Mouse (Mus musculus): ENCODE data around the gene Rev3l.
A peak's percentile ranks its signal among the peaks of the same experiment; 100 is the strongest.
"Not testable (repeated sequence)": the region's sequence is repeated elsewhere in the genome, so short reads cannot be mapped to it uniquely, and the experiment has no call there.

Gene Rev3l

GRCm38 (mm10) chr10:39793295-39793694 is 61.4 kb downstream of the Rev3l start:
- no peak for DNase-seq

DNA sequence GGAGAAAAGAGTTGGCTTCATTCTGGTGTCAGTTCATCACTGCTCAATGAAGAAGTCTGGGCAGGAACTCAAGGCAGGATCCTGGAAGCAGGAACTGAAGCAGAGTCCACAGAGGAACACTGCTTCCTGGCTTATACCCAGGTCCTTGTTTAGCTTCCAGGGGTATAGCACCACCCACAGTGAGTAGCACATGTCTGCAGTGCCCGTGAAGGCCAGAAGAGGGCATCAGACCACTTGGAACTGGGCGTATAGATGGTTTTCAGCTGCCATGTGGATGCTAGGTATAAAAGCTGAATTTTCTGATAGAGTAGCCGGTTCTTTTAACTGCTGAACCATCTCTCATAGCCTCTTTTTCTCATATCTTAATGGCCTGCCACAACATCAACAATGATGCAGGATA is 79.6 kb downstream of the Rev3l start:
- DNase-seq, result peak; percentile 7 to 57

DNA sequence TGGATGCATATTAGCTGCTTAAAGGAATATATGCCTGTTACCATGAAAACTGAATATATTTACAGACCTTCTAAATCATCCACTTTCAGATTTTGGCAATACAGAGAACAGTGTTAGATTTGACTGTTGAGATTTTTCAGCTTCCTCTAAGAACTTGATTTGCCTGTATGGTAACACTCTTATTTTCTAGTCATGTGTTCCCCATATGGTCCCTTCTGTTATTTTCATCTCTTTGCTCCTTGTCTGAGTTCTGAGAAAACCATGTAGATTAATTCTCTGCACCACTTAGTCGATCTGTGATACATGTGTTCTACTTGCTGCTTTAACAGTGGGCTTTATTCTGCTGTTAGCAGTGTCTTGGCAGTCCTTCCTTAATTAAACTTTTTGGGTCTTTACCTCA is 110.7 kb downstream of the Rev3l start:
- no peak for DNase-seq

- DNase-seq, result no peak
Measured at GRCm38 (mm10) chr10:39865509-39865908, 133.6 kb downstream of the Rev3l start.

- no peak for DNase-seq
Measured at GRCm38 (mm10) chr10:39888621-39889020, 156.7 kb downstream of the Rev3l start.

GRCm38 (mm10) chr10:39893702-39894697 is 162.1 kb downstream of the Rev3l start:
- no peak for DNase-seq

DNA sequence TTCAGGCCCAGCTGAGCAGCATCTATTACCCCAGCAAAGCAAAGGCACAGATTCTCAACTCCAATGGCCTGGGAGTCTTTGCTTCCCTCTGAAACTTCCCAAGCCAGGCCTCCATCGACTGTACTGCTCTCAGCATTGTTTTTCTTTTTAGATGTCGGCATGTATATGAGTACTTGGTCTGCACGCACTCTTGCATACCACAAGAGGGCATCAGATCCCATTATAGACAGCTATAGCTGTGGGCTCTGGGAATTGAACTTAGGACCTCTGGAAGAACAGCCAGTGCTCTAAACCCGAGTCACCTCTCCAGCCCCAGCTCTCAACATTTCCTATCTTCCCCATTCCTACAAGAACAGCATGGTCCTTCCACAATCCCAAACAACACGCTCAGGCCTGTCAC is 164.6 kb downstream of the Rev3l start:
- no peak for DNase-seq

DNA sequence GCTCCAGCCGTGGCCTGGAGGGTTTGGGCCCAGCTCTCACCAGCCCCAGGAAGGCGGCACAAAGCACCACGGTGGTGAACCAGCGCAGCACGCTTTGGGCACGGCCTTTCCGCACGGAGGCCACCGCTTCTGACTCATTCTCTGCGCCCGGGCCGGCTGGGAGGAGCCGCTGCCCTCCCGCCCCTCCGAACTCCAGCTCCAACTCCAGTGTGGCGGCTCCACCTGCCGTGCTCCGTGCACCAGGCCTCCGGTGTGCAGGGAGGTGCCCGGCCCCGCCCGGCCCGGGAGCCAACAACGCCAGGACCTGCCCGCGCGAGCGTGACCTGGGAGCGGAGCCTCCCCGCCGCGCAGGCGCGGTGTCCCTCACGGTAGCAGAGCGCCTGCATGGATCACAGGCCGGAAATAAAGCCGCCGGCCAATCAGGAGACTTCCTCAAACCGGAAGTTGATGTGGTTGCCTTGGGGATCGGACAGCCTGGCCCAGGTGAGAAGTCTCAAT is 167.0 kb downstream of the Rev3l start, which contains the start of gene Mfsd4b4:
TSS of gene Mfsd4b4 (minus strand) at position 365 of the 498 bp plus-strand sequence.
- peak; percentile 91 to 93 for DNase-seq

- no peak for DNase-seq
Measured at GRCm38 (mm10) chr10:39904191-39904590, 172.3 kb downstream of the Rev3l start.

DNA sequence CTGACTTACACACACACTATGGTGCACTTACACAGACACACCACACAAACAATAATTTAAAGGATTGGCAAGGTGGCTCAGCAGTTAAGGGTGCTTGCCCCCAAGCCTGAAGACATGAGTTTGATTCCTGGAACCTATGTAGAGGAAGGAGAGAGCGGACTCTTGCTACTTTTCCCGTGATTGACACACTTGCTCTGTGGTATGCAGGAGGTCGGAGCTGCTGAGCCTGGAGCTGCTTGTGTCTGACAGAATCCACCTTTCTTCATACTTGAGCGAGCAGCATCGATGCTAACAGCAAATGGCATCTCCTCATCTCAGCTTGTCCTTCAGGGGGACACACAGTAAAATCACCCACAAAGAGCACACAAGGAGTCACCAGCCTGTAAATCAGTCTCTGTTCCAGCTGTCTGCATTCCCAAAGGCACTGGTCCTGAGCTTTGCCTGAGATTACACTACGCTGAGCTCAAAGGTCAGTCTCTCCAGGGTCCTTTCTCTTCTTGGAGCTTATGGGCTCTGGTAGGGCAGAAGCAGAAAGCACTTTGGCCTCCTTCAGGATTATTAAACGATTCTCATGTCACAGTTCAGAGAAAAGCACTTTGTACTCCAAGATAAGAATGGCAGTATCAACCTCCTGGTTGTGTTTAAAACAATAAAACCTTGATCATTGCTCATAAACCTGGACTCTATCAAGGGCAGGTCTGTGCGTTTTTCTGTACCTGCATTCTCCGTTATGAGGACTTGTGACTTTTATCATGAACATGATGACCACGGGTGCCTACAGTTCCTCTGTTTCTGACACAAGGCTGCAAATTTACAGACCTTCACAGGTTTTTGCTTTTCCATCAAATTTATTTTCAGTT is 175.1 kb downstream of the Rev3l start:
- peak; percentile 75 to 76 for DNase-seq

- DNase-seq, result no peak
Measured at GRCm38 (mm10) chr10:39908768-39909441, 177.0 kb downstream of the Rev3l start.

- no peak for DNase-seq
Measured at GRCm38 (mm10) chr10:39912616-39913015, 180.7 kb downstream of the Rev3l start.

DNA sequence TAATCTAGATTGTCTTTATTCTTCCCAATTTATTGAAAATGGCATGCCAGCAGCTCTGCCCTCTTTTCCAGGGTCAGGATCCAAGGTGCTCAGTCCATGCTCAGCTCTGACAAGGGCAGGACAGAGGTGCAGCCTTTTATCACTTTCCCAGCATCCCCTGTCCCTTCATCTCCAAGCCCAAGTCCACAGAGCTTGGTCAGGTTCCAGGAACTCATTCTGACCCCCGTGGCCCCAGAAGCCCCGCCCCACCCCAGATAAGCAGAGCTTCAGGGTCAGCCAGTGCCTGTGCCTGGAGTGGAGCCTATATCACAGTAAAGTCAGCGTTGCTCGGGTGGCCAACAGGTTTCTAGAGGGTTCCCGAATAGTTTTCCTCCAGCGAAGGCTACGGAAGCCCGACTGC is 192.6 kb downstream of the Rev3l start:
- DNase-seq, result not testable (repeated sequence)
